Mouse (Mus musculus) cerebellum, adult 2 months (tissue): ENCODE results near the gene Csad.

Experiments used
- CTCF ChIP-seq: fragments of 200-500 bp; IDR thresholded peaks from 2 replicates; pipeline ENCODE4 v1.5.1; 2011; ENCODE audit warnings: low read depth, mild to moderate bottlenecking, control low read depth, low read length, moderate library complexity, borderline replicate concordance; ENCODE audit not compliant: insufficient read depth
- POLR2A ChIP-seq: fragments of 200-500 bp; IDR thresholded peaks from 2 replicates; pipeline ENCODE4 v1.6.1; 2011; ENCODE audit warnings: low read length, control low read depth, borderline replicate concordance; ENCODE audit not compliant: insufficient read depth

DNA sequence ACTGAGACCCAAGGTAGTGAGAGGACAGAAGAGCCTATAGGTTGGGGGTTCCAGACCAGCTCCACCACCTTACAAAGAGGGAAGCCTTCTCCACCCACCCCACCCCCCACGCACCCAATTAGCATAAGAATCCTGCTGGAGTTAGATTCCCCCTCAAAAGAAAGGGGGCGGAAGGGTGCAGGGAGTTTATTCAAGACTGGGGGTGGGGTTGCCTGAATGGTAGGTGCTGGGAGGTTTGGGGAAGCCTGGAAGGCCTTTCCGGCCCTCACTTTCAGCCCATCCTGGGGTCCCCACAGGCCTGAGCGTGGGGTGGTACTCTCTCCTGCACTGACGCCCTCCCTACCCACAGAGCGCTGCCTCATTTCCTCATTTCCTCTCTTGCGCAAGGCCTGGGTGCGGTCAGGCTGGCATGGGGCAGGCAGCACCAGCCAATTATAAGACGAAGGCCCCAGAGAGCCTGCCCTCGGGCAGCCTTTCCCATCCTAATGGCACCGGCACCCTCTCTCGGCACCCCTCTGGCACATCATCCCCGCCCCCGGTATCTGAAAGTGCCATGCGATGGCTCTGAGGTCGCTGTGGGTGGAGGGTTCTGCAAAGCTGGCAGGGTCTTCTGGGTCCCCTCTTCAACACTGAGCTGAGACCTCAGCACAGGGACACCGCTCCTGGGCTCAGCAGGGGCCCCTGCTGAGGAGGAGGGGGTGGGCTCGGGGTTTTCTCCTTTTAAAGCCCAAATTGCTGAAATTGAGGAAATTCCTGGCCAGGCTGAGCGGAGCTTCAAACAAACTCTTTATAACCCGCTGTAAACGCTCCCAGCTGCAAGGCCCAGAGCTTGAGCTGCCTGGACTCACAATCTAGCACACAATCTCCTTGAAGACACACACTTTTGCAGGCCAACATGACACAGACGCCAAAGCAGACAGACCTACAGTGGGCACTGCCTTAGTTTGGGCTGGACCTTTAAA, 39.0 kb upstream of the Csad start:
- TF ChIP-seq CTCF (no peak), POLR2A (no peak)
